Mouse (Mus musculus) olfactory bulb, adult 2 months (tissue): Measurements from ENCODE around the gene Gtf2i.

Source experiments
- CTCF ChIP-seq: fragments of 200-500 bp; IDR thresholded peaks from 2 replicates; pipeline ENCODE4 v1.5.1; 2012; ENCODE audit warnings: low read depth, mild to moderate bottlenecking, low read length, moderate library complexity; ENCODE audit not compliant: insufficient read depth
- POLR2A ChIP-seq: fragments of 200-500 bp; IDR thresholded peaks from 2 replicates; pipeline ENCODE4 v1.6.1; 2012; ENCODE audit warnings: mild to moderate bottlenecking, low read depth, low read length, moderate library complexity; ENCODE audit not compliant: insufficient read depth

DNA sequence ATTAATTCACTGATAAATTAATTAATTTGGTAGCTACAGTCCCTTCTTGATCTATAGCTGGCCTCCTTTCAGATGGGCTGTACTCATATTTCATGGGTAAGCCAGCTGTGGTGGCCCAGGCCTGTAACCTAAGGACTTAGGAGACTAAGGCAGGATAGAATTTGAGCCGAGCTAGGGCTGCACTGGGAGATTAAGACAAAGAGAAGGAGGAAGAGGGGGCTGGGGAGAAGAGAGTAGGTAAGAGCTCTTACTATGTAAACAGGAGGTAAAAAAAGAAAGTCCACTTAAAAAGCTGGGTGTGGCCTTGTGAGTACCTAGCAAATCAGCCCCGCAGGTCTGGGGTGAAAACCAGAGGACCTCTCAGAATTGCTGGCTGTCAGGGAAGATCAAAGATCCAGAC lies 9.3 kb upstream of the Gtf2i start:
- TF ChIP-seq CTCF (no peak), POLR2A (no peak)
